Mouse (Mus musculus) kidney, adult 2 months (tissue): Measurements from ENCODE around the gene Chd6.

Experiments
- CTCF ChIP-seq: fragments of 200-500 bp; conservative IDR thresholded peaks from 2 replicates; pipeline ENCODE4 v1.5.1; 2011; ENCODE audit warnings: low read depth, mild to moderate bottlenecking, control low read depth, low read length, moderate library complexity, mixed read lengths; ENCODE audit not compliant: insufficient read depth, insufficient read length
- POLR2A ChIP-seq: fragments of 200-500 bp; IDR thresholded peaks from one replicate; pipeline ENCODE4 v1.6.1; 2011; ENCODE audit warnings: low read depth, low read length, control low read depth

DNA sequence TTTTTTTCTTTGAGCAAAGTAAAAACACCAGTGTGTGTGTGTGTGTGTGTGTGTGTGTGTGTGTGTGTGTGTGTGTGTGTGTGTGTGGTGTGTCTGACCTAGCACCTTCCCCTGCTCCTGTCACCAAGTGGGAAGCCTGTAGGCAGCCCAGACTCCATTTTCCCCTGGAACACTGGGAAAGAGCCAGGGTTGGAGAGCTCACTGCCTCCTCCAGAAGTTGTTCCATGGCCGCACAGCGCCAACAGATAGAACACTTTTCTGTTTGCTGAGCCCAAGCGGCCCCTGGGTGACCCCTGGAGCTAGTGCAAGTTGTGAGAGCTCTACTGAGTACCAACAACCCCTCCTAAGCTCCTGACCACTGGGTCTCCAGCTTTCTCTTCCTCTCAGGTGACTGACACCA is 175.9 kb downstream of the Chd6 start:
- TF ChIP-seq POLR2A (no peak), CTCF (no peak)
